Mouse (Mus musculus): ENCODE results near the gene Akr1a1. TPM values are rescaled to one million over a fixed set of nuclear protein-coding genes. Genes with fewer than 3 reads are reported as not detected.

Akr1a1 gene
- total RNA-seq, 4 experiments from 2014 or later: 426 to 437 (median 430) TPM

DNA sequence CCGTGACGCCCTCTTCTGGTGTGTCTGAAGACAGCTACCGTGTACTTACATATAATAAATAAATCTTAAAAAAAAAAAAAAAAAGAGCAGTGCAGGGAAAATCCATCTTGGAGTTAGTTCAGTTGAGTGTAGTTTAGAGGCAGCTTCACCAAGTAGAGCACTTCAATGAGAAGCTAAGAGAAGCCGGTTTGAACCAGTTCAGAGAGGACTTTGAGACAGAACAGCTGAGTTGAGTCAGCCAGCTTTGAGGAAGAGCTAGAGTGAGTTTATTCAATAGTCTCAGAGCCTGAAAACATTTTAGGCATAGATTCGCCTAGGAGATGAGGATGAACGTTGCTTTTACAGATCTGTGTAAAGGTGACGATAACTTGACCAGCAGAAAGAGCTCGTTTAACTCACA, 55.7 kb downstream of the Akr1a1 start:
- no peak for DNase-seq (ENCODE audit: low spot score in 2 of 2)

Other genes starting within 250 kb of the Akr1a1 start
- gene Mast2, start 187.5 kb downstream of the Akr1a1 start, total RNA-seq (2022): 100 to 1,000 TPM in 1 of 4 experiments, 10 to 100 TPM in 3; 87.3 to 111 (median 97.4) TPM
- gene Ipp, start 144.1 kb downstream of the Akr1a1 start, total RNA-seq (2022): 10 to 100 TPM; 19.2 to 21.3 (median 20.1) TPM
- gene Tmem69, start 95.7 kb downstream of the Akr1a1 start, total RNA-seq (2022): 10 to 100 TPM; 10.1 to 12.8 (median 12.0) TPM
- gene Gpbp1l1, start 94.0 kb downstream of the Akr1a1 start, total RNA-seq (2022): 10 to 100 TPM; 40.2 to 57.7 (median 48.3) TPM
- gene Ccdc17, start 55.0 kb downstream of the Akr1a1 start, total RNA-seq (2022): 1 to 10 TPM; 5.5 to 8.0 (median 7.1) TPM
- 10 to 100 TPM; 26.8 to 28.5 (median 27.2) TPM for gene Nasp, start 23.7 kb downstream of the Akr1a1 start, total RNA-seq (2022)
- 100 to 1,000 TPM; 171 to 219 (median 193) TPM for gene Prdx1, start 33.9 kb upstream of the Akr1a1 start, total RNA-seq (2022)
- gene Mmachc, start 56.7 kb upstream of the Akr1a1 start, total RNA-seq (2022): 10 to 100 TPM; 14.0 to 18.4 (median 14.8) TPM
- gene Ccdc163, start 56.8 kb upstream of the Akr1a1 start, total RNA-seq (2022): 1 to 10 TPM; 4.3 to 8.4 (median 6.3) TPM
- gene Tesk2, start 69.3 kb upstream of the Akr1a1 start, total RNA-seq (2022): 1 to 10 TPM; 5.1 to 5.8 (median 5.5) TPM
- 10 to 100 TPM; 13.1 to 15.3 (median 14.9) TPM for gene Toe1, start 156.0 kb upstream of the Akr1a1 start, total RNA-seq (2022)
- 1 to 10 TPM; 2.1 to 4.8 (median 2.9) TPM for gene Mutyh, start 156.0 kb upstream of the Akr1a1 start, total RNA-seq (2022)
- gene Hpdl, start 170.0 kb upstream of the Akr1a1 start, total RNA-seq (2022): 1 to 10 TPM; 1.3 to 1.9 (median 1.7) TPM
- gene Zswim5, start 225.7 kb upstream of the Akr1a1 start, total RNA-seq (2022): 10 to 100 TPM; 11.4 to 13.9 (median 12.4) TPM